Mouse (Mus musculus): ENCODE measurements around the gene BC061212. TPM values are rescaled to one million over a fixed set of nuclear protein-coding genes. Genes with fewer than 3 reads are reported as not detected.

BC061212 gene
- not detected for polyA plus RNA-seq (2015; fragmentation: Illumina TruSeq; extraction: RNeasy Lipid Tissue Mini Kit (QIAGEN cat#74804); ENCODE audit: insufficient read depth, low replicate concordance)

GRCm38 (mm10) chr5:94070445-94070844 lies at the start of gene BC061212:
TSS of gene BC061212 (minus strand) at chr5:94070545.

DNA sequence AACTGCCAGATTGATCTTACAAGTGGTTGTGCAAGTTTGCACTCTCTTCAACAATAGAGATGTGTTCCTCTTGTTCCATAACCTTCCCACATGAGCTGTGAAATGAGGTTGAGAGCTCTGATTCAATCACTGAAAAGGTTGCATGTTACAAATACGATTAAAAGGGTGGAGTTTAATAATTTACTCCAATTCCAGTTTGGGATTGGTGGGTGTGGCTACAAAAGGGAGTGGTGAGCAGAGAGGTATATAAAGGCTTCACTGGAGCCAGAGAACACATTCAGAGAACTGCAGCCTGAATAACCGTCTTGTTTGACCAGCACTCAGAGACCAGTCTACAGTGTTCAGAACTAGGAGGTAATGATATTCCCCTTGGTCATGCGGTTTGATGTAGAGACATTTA lies 5.7 kb upstream of the BC061212 start, which contains the start of gene Gm6351:
Gene Gm6351, plus strand, starts transcription at position 301 of the 400 bp plus-strand sequence.

Other genes with a start within 250 kb of the BC061212 start
- not detected for gene Gm7792, start 226.8 kb downstream of the BC061212 start, polyA plus RNA-seq (2015; fragmentation: Illumina TruSeq; extraction: RNeasy Lipid Tissue Mini Kit (QIAGEN cat#74804); ENCODE audit: insufficient read depth, low replicate concordance)
- gene Gm16429, start 141.5 kb downstream of the BC061212 start, polyA plus RNA-seq (2015; fragmentation: Illumina TruSeq; extraction: RNeasy Lipid Tissue Mini Kit (QIAGEN cat#74804); ENCODE audit: insufficient read depth, low replicate concordance): not detected
- not detected for gene Gm6351, start 5.8 kb upstream of the BC061212 start, polyA plus RNA-seq (2015; fragmentation: Illumina TruSeq; extraction: RNeasy Lipid Tissue Mini Kit (QIAGEN cat#74804); ENCODE audit: insufficient read depth, low replicate concordance)
- not detected for gene Gm3106, start 147.5 kb upstream of the BC061212 start, polyA plus RNA-seq (2015; fragmentation: Illumina TruSeq; extraction: RNeasy Lipid Tissue Mini Kit (QIAGEN cat#74804); ENCODE audit: insufficient read depth, low replicate concordance)
- gene A430089I19Rik, start 236.3 kb upstream of the BC061212 start, polyA plus RNA-seq (2015; fragmentation: Illumina TruSeq; extraction: RNeasy Lipid Tissue Mini Kit (QIAGEN cat#74804); ENCODE audit: insufficient read depth, low replicate concordance): not detected
- gene Gm6502, start 243.9 kb upstream of the BC061212 start, polyA plus RNA-seq (2015; fragmentation: Illumina TruSeq; extraction: RNeasy Lipid Tissue Mini Kit (QIAGEN cat#74804); ENCODE audit: insufficient read depth, low replicate concordance): not detected

All from spleen, adult 10 weeks (tissue).